Mouse (Mus musculus): Measurements from ENCODE around the gene Kri1.
"Not testable (repeated sequence)": the region's sequence is repeated elsewhere in the genome, so short reads cannot be mapped to it uniquely, and the experiment has no call there.

Gene Kri1

DNA sequence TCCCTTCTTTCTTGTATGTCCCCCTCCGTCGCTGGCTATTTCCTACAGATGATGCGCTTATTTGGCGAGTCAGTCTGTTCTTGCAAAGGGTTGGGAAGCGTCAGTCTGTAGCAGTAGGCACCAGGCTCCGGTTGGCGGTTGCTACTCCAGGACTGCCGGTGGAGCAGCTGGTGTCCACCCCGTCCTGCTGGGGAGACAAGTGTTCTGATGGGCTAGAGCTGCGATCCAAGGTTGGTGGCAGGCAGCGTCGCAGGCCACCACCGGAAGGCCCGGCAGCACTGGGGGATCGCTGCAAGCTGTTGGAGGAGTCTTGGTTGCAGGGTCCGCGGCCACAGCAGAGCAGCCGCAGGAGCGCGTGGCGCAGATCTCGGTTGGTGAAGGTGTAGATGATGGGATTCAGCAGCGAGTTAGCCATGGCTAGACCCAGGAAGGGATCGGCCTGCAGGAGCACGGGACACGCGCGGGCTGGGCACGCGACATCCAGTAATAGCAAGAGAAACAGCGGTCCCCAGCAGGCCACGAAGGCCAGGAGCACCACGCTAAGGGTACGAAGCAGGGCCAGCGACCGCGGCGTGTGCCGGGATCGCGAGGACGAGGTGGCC is 43.8 kb downstream of the Kri1 start:
- no peak for DNase-seq (ENCODE audit: low spot score)

DNA sequence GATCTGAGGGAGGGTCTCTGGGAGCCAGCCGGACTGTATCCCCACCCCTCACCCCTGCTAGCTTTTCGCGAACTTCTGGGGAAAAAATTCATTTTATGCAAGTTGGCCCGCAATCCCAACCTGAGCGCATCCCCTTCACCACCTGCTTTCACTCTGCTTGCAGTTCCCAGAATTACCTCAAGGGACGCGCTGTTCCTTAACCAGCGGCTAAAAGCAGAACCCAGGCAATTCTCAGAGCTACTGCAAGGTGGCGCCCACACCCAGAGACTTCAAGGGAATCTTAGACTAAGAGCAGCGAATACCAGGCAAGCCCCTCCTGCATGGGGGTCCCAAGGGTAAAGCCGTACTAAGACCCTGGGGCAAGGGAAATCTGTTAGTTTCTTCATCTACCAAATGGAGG is 46.4 kb downstream of the Kri1 start:
- DNase-seq (ENCODE audit: low spot score): peak; percentile 82

DNA sequence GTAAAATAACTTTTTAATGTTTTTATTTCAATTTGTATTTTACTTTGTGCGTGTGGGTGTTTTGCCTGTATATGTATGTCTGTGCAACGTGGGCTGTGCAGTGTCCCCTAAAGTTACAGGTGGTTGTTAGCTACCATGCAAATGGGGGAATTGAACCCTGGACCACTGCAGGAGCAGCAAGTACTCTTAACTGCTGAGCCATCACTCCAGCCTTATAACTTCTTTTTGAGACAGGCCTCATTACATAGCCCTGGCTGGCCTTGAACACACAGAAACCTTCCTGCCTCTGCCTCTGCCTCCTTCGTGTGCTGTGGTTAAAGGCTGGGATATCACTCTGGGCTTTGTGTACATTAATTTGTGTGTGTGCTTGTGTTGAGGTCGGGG is 48.3 kb downstream of the Kri1 start:
- no peak for DNase-seq (ENCODE audit: low spot score)

DNA sequence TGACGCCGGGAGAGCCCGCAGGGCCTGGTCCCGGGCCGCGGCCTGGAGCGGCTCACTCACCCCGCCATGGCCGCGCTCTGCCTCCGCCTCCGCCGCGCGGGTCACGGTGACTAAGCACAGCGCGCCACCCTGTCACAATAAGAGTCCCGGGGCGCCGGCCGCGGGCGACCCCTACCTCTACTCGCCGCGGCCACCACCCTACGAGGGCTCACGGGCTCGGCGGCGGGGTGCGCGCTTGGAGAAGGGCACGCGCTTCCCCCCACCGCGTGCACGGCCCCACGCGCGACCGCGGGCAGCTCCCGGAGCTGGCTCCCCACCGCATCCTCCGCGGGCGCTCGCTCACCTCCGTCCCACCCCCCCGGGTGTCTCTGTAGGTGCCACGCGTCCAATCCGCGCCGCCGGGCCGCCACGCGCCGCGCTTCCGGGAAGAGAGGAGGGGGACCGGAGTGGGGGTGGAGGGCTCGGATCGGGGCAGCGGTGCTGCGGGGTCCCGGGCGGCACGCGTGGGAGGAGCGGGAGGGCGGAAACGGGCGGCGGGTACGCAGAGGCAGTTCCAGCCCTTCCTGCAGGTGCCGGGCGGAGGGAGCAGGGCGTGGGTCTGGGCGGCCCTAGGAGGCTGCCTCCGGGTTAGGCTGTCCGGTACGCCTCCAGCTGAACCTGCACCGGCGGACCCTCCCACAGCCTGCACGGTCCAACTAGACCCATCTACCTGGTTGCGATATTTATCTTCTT is 48.9 kb downstream of the Kri1 start, which contains the start of gene Keap1:
TSS of gene Keap1 (minus strand) at position 629 of the 732 bp plus-strand sequence.
- peak; percentile 83 for DNase-seq (ENCODE audit: low spot score)

DNA sequence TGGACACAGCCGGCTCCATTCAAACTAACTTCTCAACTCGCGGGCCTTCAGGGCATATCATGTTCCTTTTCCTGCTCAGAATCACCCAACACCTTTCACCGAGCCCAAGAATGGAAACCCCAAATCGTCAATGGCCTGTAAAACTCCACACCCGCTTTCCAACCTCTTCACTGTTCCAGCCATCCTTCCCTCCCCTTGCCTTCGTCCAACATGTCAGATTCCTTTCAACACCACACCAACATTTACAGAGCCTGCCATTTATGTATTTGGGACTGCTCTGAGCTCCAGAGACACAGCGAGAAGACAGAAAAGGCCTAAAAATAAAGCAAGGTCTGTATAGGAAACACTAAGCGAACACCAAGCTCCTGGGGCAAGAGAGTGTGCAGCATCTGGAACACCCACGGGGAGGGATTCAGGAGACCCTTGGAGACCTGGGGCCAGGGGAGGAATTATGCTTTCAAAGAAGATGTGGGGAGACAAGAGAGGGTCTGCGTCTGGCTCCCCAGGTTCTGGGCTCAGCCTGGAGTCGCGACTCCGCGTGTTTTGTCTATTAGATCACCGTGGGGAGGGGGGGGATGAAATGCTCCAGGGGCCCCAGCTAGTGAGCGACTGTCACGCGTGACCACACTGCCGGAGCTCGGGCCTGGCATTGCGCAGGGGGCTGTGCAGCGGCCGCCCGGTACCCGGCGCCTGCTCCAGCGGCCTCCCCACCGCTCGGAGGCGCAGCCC is 49.6 kb downstream of the Kri1 start:
- no peak for DNase-seq (ENCODE audit: low spot score)

DNA sequence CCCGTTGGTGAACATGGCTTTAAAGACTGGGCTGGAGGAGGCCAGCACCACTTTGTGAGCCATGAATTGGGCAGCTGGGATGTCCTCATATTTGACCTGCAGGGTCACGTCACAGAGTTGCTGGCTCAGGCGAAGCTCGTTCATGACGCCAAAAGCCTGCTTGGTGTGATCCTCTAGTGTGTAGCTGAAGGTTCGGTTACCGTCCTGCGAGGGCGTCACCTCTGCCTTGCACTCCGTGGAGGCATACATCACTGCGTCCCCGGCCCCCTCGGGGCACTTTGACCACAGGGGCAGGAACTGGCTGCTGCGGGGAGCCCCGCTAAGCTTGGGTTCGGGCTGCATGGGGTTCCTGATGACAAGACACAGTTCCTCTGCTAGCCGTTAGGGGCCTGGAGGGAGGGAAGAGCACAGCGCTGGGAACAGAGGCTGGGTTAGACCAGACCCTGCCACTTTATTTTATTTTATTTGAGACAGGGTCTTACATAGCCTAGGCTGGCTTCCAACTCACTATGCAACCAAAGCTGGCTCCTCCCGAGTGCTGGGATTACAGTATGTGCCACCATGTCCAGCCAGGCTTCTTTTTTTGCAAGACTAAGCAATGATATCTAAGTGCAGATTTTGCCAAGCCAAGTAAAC is 50.3 kb downstream of the Kri1 start:
- DNase-seq (ENCODE audit: low spot score): no peak

DNA sequence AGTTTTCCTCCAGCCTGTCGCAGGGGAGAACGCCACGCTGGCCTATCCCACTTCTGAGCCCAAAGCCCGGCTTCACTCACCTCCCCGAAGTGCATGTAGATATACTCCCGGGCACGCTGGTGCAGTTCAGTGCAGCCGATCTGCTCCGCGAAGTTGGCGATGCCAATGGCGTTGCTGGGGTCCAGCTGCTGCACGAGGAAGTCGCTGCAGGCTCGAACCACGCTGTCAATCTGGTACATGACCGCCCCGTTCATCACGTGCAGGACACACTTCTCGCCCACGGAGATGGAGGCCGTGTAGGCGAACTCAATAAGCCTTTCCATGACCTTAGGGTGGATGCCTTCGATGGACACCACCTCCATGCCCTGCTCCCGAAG is 50.8 kb downstream of the Kri1 start:
- DNase-seq (ENCODE audit: low spot score): no peak

GRCm38 (mm10) chr9:21235341-21235740 is 52.4 kb downstream of the Kri1 start:
- no peak for DNase-seq (ENCODE audit: low spot score)

- no peak for DNase-seq (ENCODE audit: low spot score)
These were observed 54.0 kb downstream of the Kri1 start for GRCm38 (mm10) chr9:21233805-21234204.

DNA sequence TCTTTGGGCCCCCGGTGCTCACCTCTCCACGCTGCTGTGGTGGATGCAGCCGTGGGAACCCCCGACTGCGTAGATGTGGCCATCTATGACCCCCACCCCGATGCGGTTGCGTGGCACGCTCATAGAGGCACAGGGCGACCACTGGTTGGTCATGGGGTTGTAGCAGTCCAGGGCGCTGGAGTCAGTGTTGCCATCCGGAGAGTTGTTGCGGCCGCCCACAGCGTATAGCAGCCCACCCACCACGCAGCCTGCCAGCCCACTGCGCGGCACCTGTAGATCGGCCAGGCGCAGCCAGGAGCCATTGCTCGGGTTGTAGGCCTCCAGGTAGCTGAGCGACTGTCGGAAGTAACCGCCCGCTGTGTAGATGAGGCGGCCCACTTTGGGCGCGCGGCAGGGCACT is 54.4 kb downstream of the Kri1 start:
- no peak for DNase-seq (ENCODE audit: low spot score)

DNA sequence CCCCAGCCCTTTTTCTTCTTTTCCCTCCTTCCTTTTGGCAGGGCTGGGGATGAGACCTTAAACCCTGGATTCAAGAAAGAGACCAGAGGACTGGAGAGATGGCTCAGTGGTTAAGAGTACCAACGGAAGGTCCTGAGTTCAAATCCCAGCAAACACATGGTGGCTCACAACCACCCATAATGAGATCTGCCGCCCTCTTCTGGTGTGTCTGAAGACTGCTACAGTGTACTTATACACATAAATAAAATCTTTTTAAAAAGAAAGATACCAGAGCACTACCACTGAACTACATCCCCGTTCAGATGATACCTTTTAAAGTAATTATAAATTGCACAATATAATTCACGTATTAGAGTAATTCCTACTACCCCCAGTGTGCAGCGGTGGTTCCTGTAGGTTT is 54.9 kb downstream of the Kri1 start:
- DNase-seq (ENCODE audit: low spot score): no peak

GRCm38 (mm10) chr9:21231551-21231950 is 56.2 kb downstream of the Kri1 start:
- DNase-seq (ENCODE audit: low spot score): no peak

- no peak for DNase-seq (ENCODE audit: low spot score)
These were observed 60.4 kb downstream of the Kri1 start for GRCm38 (mm10) chr9:21227342-21227741.

DNA sequence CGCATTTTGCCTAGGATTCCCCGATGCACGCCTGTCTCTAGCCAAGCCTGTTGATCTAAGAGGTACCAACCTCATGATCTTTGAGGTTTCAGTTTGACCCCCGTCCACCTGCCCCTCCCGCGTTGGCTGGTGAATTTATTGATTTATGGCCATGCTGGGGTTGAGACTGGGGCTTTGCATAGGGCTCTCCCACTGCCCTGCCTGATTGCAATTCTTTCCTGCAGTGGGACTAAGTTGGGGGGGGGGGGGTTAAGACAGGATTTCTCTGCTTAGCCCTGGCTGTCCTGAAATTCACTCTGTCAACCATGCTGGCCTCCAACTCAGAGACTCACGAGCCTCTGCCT is 62.4 kb downstream of the Kri1 start:
- no peak for DNase-seq (ENCODE audit: low spot score)

GRCm38 (mm10) chr9:21224576-21225414 is 63.0 kb downstream of the Kri1 start:
- no peak for DNase-seq (ENCODE audit: low spot score)

- no peak for DNase-seq (ENCODE audit: low spot score)
These were observed 63.9 kb downstream of the Kri1 start for GRCm38 (mm10) chr9:21223906-21224305.

- not testable (repeated sequence) for DNase-seq (ENCODE audit: low spot score)
These were observed 64.3 kb downstream of the Kri1 start for GRCm38 (mm10) chr9:21223490-21223889.

Data from spleen, adult 12 weeks (tissue).